Mouse (Mus musculus) cerebellum, adult 2 months (tissue): ENCODE measurements around the gene Itgb1bp1. TPM values are rescaled to one million over a fixed set of nuclear protein-coding genes. Genes with fewer than 3 reads are reported as not detected.

Source experiments
- DNase-seq, 2 experiments: peaks; one replicate each; pipeline ENCODE4 v3.0.0; 2021
- H3K27ac ChIP-seq: fragments of 200-500 bp; 2 replicates; pipeline ENCODE4 v1.5.1; 2012; ENCODE audit warnings: low read length, control low read depth, inconsistent platforms; ENCODE audit not compliant: insufficient read depth
- H3K27me3 ChIP-seq: fragments of 200-500 bp; 2 replicates; pipeline ENCODE4 v1.6.1; 2012; ENCODE audit warnings: inconsistent platforms, mild to moderate bottlenecking, low read length, moderate library complexity; ENCODE audit not compliant: control insufficient read depth, insufficient read depth
- H3K4me1 ChIP-seq: fragments of 200-500 bp; 2 replicates; pipeline ENCODE4 v1.6.1; 2011; ENCODE audit warnings: low read length; ENCODE audit not compliant: control insufficient read depth, insufficient read depth
- H3K4me3 ChIP-seq: fragments of 200-500 bp; replicated peaks from 2 replicates; pipeline ENCODE3; 2011; ENCODE audit warnings: mild to moderate bottlenecking, low read depth, low read length, control low read depth; ENCODE audit not compliant: insufficient read depth
- CTCF ChIP-seq: fragments of 200-500 bp; IDR thresholded peaks from 2 replicates; pipeline ENCODE4 v1.5.1; 2011; ENCODE audit warnings: low read depth, mild to moderate bottlenecking, control low read depth, low read length, moderate library complexity, borderline replicate concordance; ENCODE audit not compliant: insufficient read depth
- POLR2A ChIP-seq: fragments of 200-500 bp; IDR thresholded peaks from 2 replicates; pipeline ENCODE4 v1.6.1; 2011; ENCODE audit warnings: low read length, control low read depth, borderline replicate concordance; ENCODE audit not compliant: insufficient read depth
- WGBS: fragments of 180-500 bp; shearing (Covaris S2); methylation state at CpG from one replicate; pipeline ENCODE4 v1.1.7; 2018; 5-methylcytosine and 5-hydroxymethylcytosine counted together
- polyA plus RNA-seq: library from polyadenylated mRNA; depleted of rRNA; stranded (reverse); fragments of >200 nt; gene quantifications from 2 replicates; pipeline ENCODE4 v1.2.3, GENCODE M21; 2012; rRNA removed

Itgb1bp1 gene
- 66.9 and 70.6 TPM in 2 replicates for polyA plus RNA-seq

DNA sequence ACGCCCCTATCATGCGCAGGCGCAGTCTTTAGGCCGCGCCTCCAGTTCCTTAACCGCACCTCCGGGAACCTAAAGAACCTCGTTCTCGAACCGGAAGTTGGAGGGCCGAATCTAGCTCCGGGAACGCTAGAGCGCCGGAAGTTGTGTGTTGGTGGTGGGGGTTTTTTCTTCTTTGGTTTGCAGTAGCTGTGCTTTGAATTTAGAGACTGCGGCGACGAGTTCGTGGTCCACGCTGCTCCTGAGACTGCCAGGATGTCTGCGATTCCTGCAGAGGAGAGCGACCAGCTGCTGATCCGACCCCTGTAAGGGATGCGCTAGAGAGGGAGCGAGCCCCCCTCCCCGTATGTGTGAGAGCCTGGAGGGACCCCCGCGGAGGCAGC is at the start of gene Itgb1bp1:
Itgb1bp1 (minus strand) TSS at position 42 of the 380 bp plus-strand sequence.
- WGBS = under 1% methylated on average over 28 of the region's 28 CpGs
- no peaks in the 10 kb centered on the region for H3K27me3 ChIP-seq
- TF ChIP-seq POLR2A (peak; percentile 36; the same call in 1 of the 2 replicates), CTCF (no peak)
- peak within 1 kb of the TSS; percentile 75 for H3K27ac ChIP-seq
- H3K4me1 ChIP-seq = no peaks in the 10 kb centered on the region
- peak within 1 kb of the TSS; percentile 79 for H3K4me3 ChIP-seq
- DNase-seq = peak; percentile 99

- TF ChIP-seq POLR2A = no peak
- TF ChIP-seq CTCF = no peak
- Histone ChIP-seq H3K4me1 (no peaks in the 10 kb centered on the region), H3K27ac (no peak overlapping the region), H3K27me3 (no peaks in the 10 kb centered on the region), H3K4me3 (no peak overlapping the region)
- no peak for DNase-seq
- 65% methylated on average over 7 of the region's 7 CpGs for WGBS
Observed at GRCm38 (mm10) chr12:21335869-21336268, 49.8 kb upstream of the Itgb1bp1 start.

- Histone ChIP-seq H3K27ac (no peak overlapping the region), H3K4me1 (no peaks in the 10 kb centered on the region), H3K27me3 (no peaks in the 10 kb centered on the region), H3K4me3 (no peak overlapping the region)
- 93% methylated on average over 5 of the region's 5 CpGs for WGBS
- TF ChIP-seq POLR2A (no peak), CTCF (no peak)
- DNase-seq = no peak
Observed at GRCm38 (mm10) chr12:21333766-21334165, 47.7 kb upstream of the Itgb1bp1 start.

DNA sequence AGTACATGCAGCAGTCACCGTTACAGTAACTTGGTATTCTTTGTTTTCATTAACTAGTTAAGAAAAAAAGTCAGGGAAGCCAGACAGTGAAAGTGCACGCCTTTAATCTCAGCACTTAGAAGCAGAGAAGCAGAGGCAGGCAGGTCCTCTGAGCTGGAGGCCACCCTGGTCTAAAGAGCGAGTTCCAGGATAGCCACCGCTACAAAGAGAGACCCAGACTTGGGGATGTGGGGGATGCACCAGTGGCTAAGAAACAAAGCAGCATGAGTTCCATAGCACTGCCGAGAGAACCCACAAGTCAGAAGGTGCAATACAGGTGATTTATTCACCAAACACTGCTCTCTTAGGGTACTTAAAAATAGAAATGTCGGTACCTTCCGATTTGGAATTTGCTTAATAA is 46.9 kb upstream of the Itgb1bp1 start:
- 95% methylated on average over 7 of the region's 7 CpGs for WGBS
- no peak for TF ChIP-seq CTCF
- TF ChIP-seq POLR2A = no peak
- Histone ChIP-seq H3K4me3 (no peak overlapping the region), H3K27ac (no peak overlapping the region), H3K4me1 (no peaks in the 10 kb centered on the region), H3K27me3 (no peaks in the 10 kb centered on the region)
- no peak for DNase-seq

- Histone ChIP-seq H3K27ac (no peak overlapping the region), H3K27me3 (no peaks in the 10 kb centered on the region), H3K4me1 (no peaks in the 10 kb centered on the region), H3K4me3 (no peak overlapping the region)
- 54% methylated on average over 6 of the region's 6 CpGs for WGBS
- no peak for DNase-seq
- no peak for TF ChIP-seq POLR2A
- TF ChIP-seq CTCF = no peak
Observed at GRCm38 (mm10) chr12:21331711-21332110, 45.6 kb upstream of the Itgb1bp1 start.

DNA sequence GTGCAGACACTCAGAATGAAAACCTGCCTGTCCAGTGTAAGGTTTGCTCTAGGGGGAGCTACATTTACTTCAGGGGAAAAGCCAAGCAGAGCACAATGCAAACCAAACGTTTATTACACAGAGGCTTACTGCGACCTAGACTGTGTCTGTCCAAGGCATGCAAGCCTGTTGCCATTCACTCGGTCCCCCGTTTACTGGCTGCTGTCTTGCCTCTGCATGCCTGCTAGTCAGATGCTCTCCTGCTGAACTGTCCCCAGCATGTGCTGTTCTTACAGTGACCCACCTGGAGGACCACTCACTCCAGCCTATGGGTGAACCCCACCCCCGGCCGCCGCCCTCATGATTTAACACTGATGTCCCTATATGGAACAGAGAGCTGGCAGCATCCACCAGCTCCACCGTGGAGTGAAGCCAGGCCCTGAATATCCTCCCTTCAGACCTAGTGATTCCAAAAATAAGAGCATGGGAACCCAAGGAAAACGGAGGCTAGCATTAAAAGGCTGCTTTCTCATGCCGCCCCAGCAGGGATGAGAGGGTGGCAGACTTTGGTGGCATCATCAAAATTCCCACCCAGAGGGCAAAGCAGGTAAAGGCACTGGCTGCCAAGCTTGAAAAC is 45.0 kb upstream of the Itgb1bp1 start:
- no peak for DNase-seq
- Histone ChIP-seq H3K4me3 (no peak overlapping the region), H3K27ac (no peak overlapping the region), H3K4me1 (no peaks in the 10 kb centered on the region), H3K27me3 (no peaks in the 10 kb centered on the region)
- TF ChIP-seq CTCF = no peak
- WGBS = 72% methylated on average over 10 of the region's 10 CpGs

- Histone ChIP-seq H3K4me1 (no peaks in the 10 kb centered on the region), H3K27ac (no peak overlapping the region), H3K27me3 (no peaks in the 10 kb centered on the region), H3K4me3 (no peak overlapping the region)
- TF ChIP-seq POLR2A = no peak
- TF ChIP-seq CTCF = no peak
- WGBS = 81% methylated on average over 9 of the region's 9 CpGs
- no peak for DNase-seq
Observed at GRCm38 (mm10) chr12:21329661-21330400, 43.7 kb upstream of the Itgb1bp1 start.

GRCm38 (mm10) chr12:21326325-21326724 is 40.2 kb upstream of the Itgb1bp1 start:
- Histone ChIP-seq H3K27ac (no peak overlapping the region), H3K4me1 (no peaks in the 10 kb centered on the region), H3K4me3 (no peak overlapping the region), H3K27me3 (no peaks in the 10 kb centered on the region)
- 58% methylated on average over 3 of the region's 3 CpGs for WGBS
- TF ChIP-seq POLR2A (no peak), CTCF (no peak)
- no peak for DNase-seq
